Mouse (Mus musculus) T-cell, adult 66 days (primary cell): Measurements from ENCODE around the gene Spin1. TPM values are rescaled to one million over a fixed set of nuclear protein-coding genes. Genes with fewer than 3 reads are reported as not detected.

Experiments
- total RNA-seq, 2 experiments: library from RNA; stranded (reverse); gene quantifications; 3 replicates in 1 of 2; 4 replicates in 1 of 2; pipeline ENCODE4 v1.2.4; 2023

Gene Spin1
- total RNA-seq = 10 to 100 TPM; 50.5 to 51.8 TPM

GRCm38 (mm10) chr13:51100233-51101015 lies at the start of gene Spin1:
Spin1 (plus strand) TSS chr13:51100880.

GRCm38 (mm10) chr13:51170691-51171680 lies 70.3 kb downstream of the Spin1 start, which contains the start of gene Nxnl2:
Nxnl2 (plus strand) TSS chr13:51171022.

Other genes starting within 250 kb of the Spin1 start
- gene Nxnl2, start 70.1 kb downstream of the Spin1 start, total RNA-seq = under 1 TPM in 1 of 2 experiments, not detected in 1; 0.35 TPM